Mouse (Mus musculus): ENCODE results near the gene Slc25a3. TPM values are rescaled to one million over a fixed set of nuclear protein-coding genes. Genes with fewer than 3 reads are reported as not detected.

Gene Slc25a3
- polyA plus RNA-seq, 1 experiment = 517 TPM

- Histone ChIP-seq H3K4me3 (ENCODE audit: insufficient read depth, low read length) (no peak overlapping the region), H3K27ac (ENCODE audit: insufficient read depth, low read depth, low read length) (no peak overlapping the region), H3K4me1 (ENCODE audit: control insufficient read depth, insufficient read depth, low read length) (peaks cover 8% of the 10 kb centered on the region)
- TF ChIP-seq CTCF (IDR thresholded peaks at IDR 0.05; ENCODE audit: low read depth, low read length) (no peak), POLR2A (IDR thresholded peaks at IDR 0.05; ENCODE audit: borderline replicate concordance, low read depth, low read length) (no peak)
Measured at GRCm38 (mm10) chr10:91076667-91077066, 47.2 kb downstream of the Slc25a3 start.

GRCm38 (mm10) chr10:91073345-91073744 is 50.5 kb downstream of the Slc25a3 start:
- no peak overlapping the region for H3K27ac ChIP-seq (ENCODE audit: insufficient read depth, low read depth, low read length)
- H3K4me1 ChIP-seq (ENCODE audit: control insufficient read depth, insufficient read depth, low read length) = peaks cover 6% of the 10 kb centered on the region; the same call in 1 of the 2 replicates
- no peak overlapping the region for H3K4me3 ChIP-seq (ENCODE audit: insufficient read depth, low read length)
- no peak for TF ChIP-seq POLR2A (IDR thresholded peaks at IDR 0.05; ENCODE audit: borderline replicate concordance, low read depth, low read length)
- no peak for TF ChIP-seq CTCF (IDR thresholded peaks at IDR 0.05; ENCODE audit: low read depth, low read length)

GRCm38 (mm10) chr10:91071768-91072167 is 52.1 kb downstream of the Slc25a3 start:
- no peak overlapping the region for H3K27ac ChIP-seq (ENCODE audit: insufficient read depth, low read depth, low read length)
- no peak for TF ChIP-seq POLR2A (IDR thresholded peaks at IDR 0.05; ENCODE audit: borderline replicate concordance, low read depth, low read length)
- no peak for TF ChIP-seq CTCF (IDR thresholded peaks at IDR 0.05; ENCODE audit: low read depth, low read length)

More at GRCm38 (mm10) chr10:91071768-91072167, 52.1 kb downstream of the Slc25a3 start:
- Histone ChIP-seq H3K4me3 (ENCODE audit: insufficient read depth, low read length) (no peak overlapping the region), H3K4me1 (ENCODE audit: control insufficient read depth, insufficient read depth, low read length) (peaks cover 3% of the 10 kb centered on the region; the same call in 1 of the 2 replicates)

Other genes starting within 250 kb of the Slc25a3 start
- gene Apaf1, start 41.3 kb downstream of the Slc25a3 start, polyA plus RNA-seq (2012; ENCODE audit: insufficient read depth, insufficient read length, missing spikeins) = 48.3 and 56.7 TPM in 2 replicates
- gene Ikbip, start 41.1 kb downstream of the Slc25a3 start, polyA plus RNA-seq (2012; ENCODE audit: insufficient read depth, insufficient read length, missing spikeins) = 20.4 and 22.5 TPM in 2 replicates
- 150 and 155 TPM in 2 replicates for gene Tmpo, start 57.3 kb upstream of the Slc25a3 start, polyA plus RNA-seq (2012; ENCODE audit: insufficient read depth, insufficient read length, missing spikeins)